Mouse (Mus musculus): ENCODE measurements around the gene Clec16a. TPM values are rescaled to one million over a fixed set of nuclear protein-coding genes. Genes with fewer than 3 reads are reported as not detected.
A peak's percentile ranks its signal among the peaks of the same experiment; 100 is the strongest.

Clec16a gene
- polyA plus RNA-seq, 1 experiment from 2014 or later: 38.9 TPM

GRCm38 (mm10) chr16:10628960-10629359 is 83.8 kb downstream of the Clec16a start:
- Histone ChIP-seq H3K9ac (no peak overlapping the region), H3K9me3 (no peaks in the 10 kb centered on the region), H3K4me2 (replicated peaks) (no peak overlapping the region), H3K4me1 (peaks cover 3% of the 10 kb centered on the region), H3K27me3 (no peaks in the 10 kb centered on the region), H3K4me3 (no peak overlapping the region), H3K36me3 (peaks cover 15% of the 10 kb centered on the region), H3K27ac (no peak overlapping the region)
- WGBS: 81% methylated on average over 3 of the region's 3 CpGs
- no peak for ATAC-seq (ENCODE audit: insufficient number of reproducible peaks, insufficient read depth, low FRiP score, low TSS enrichment)

GRCm38 (mm10) chr16:10629361-10629760 is 84.2 kb downstream of the Clec16a start:
- H3K4me1 ChIP-seq: peaks cover 7% of the 10 kb centered on the region
- no peak overlapping the region for H3K9ac ChIP-seq
- no peak overlapping the region for H3K4me2 ChIP-seq (replicated peaks)
- no peaks in the 10 kb centered on the region for H3K9me3 ChIP-seq
- no peaks in the 10 kb centered on the region for H3K27me3 ChIP-seq
- no peak overlapping the region for H3K4me3 ChIP-seq
- peaks cover 15% of the 10 kb centered on the region for H3K36me3 ChIP-seq
- WGBS: 86% methylated on average over 3 of the region's 3 CpGs
- ATAC-seq (ENCODE audit: insufficient number of reproducible peaks, insufficient read depth, low FRiP score, low TSS enrichment): no peak
- H3K27ac ChIP-seq: no peak overlapping the region

GRCm38 (mm10) chr16:10634940-10635339 is 89.8 kb downstream of the Clec16a start:
- 42% methylated on average over 3 of the region's 3 CpGs for WGBS
- peak overlapping the region; percentile 73; the same call in 1 of the 2 replicates for H3K27ac ChIP-seq
- peaks cover 8% of the 10 kb centered on the region; the same call in 1 of the 2 replicates for H3K36me3 ChIP-seq

GRCm38 (mm10) chr16:10637898-10638297 is 92.8 kb downstream of the Clec16a start:
- no peaks in the 10 kb centered on the region for H3K9me3 ChIP-seq
- no peak overlapping the region for H3K4me3 ChIP-seq
- no peak overlapping the region for H3K9ac ChIP-seq
- WGBS: 65% methylated on average over 3 of the region's 3 CpGs
- ATAC-seq (ENCODE audit: insufficient number of reproducible peaks, insufficient read depth, low FRiP score, low TSS enrichment): no peak
- 0 out of 2 replicates have a peak overlapping the region, but pooled peaks have one; percentile 14 for H3K27ac ChIP-seq
- H3K36me3 ChIP-seq: no peaks in the 10 kb centered on the region
- no peak overlapping the region for H3K4me2 ChIP-seq (replicated peaks)
- peaks cover 15% of the 10 kb centered on the region for H3K4me1 ChIP-seq
- no peaks in the 10 kb centered on the region for H3K27me3 ChIP-seq

More at GRCm38 (mm10) chr16:10634940-10635339, 89.8 kb downstream of the Clec16a start:
- H3K4me2 ChIP-seq (replicated peaks): no peak overlapping the region
- peaks cover 15% of the 10 kb centered on the region for H3K4me1 ChIP-seq
- no peak overlapping the region for H3K4me3 ChIP-seq
- ATAC-seq (ENCODE audit: insufficient number of reproducible peaks, insufficient read depth, low FRiP score, low TSS enrichment): no peak; the same call in 1 of the 2 replicates
- no peaks in the 10 kb centered on the region for H3K27me3 ChIP-seq
- H3K9me3 ChIP-seq: no peaks in the 10 kb centered on the region
- H3K9ac ChIP-seq: no peak overlapping the region

GRCm38 (mm10) chr16:10639111-10639889 is 94.2 kb downstream of the Clec16a start:
- ATAC-seq (ENCODE audit: insufficient number of reproducible peaks, insufficient read depth, low FRiP score, low TSS enrichment): no peak
- WGBS: 77% methylated on average over 13 of the region's 13 CpGs
- no peak overlapping the region for H3K27ac ChIP-seq
- H3K4me1 ChIP-seq: peaks cover 9% of the 10 kb centered on the region; the same call in 1 of the 2 replicates
- H3K9ac ChIP-seq: no peak overlapping the region
- no peak overlapping the region for H3K4me3 ChIP-seq
- H3K27me3 ChIP-seq: no peaks in the 10 kb centered on the region
- no peaks in the 10 kb centered on the region for H3K9me3 ChIP-seq
- no peak overlapping the region for H3K4me2 ChIP-seq (replicated peaks)
- no peaks in the 10 kb centered on the region for H3K36me3 ChIP-seq

GRCm38 (mm10) chr16:10640041-10640440 is 94.9 kb downstream of the Clec16a start:
- no peak overlapping the region for H3K4me2 ChIP-seq (replicated peaks)
- H3K4me3 ChIP-seq: no peak overlapping the region
- H3K27ac ChIP-seq: no peak overlapping the region
- H3K4me1 ChIP-seq: peaks cover 7% of the 10 kb centered on the region; the same call in 1 of the 2 replicates
- H3K9ac ChIP-seq: no peak overlapping the region
- 7% methylated on average over 5 of the region's 5 CpGs for WGBS
- no peaks in the 10 kb centered on the region for H3K27me3 ChIP-seq
- ATAC-seq (ENCODE audit: insufficient number of reproducible peaks, insufficient read depth, low FRiP score, low TSS enrichment): peak; percentile 49; the same call in 1 of the 2 replicates
- no peaks in the 10 kb centered on the region for H3K9me3 ChIP-seq
- H3K36me3 ChIP-seq: no peaks in the 10 kb centered on the region

- Histone ChIP-seq H3K9me3 (no peaks in the 10 kb centered on the region), H3K36me3 (no peaks in the 10 kb centered on the region), H3K4me3 (no peak overlapping the region), H3K4me1 (peaks cover 7% of the 10 kb centered on the region; the same call in 1 of the 2 replicates), H3K9ac (no peak overlapping the region), H3K27ac (no peak overlapping the region), H3K27me3 (no peaks in the 10 kb centered on the region), H3K4me2 (replicated peaks) (no peak overlapping the region)
- 70% methylated on average over 1 of the region's 1 CpGs for WGBS
- no peak for ATAC-seq (ENCODE audit: insufficient number of reproducible peaks, insufficient read depth, low FRiP score, low TSS enrichment)
Observed at GRCm38 (mm10) chr16:10641146-10641545, 96.0 kb downstream of the Clec16a start.

GRCm38 (mm10) chr16:10642857-10643633 is 97.9 kb downstream of the Clec16a start:
- Histone ChIP-seq H3K27ac (no peak overlapping the region), H3K4me1 (peaks cover 7% of the 10 kb centered on the region; the same call in 1 of the 2 replicates), H3K9me3 (no peaks in the 10 kb centered on the region), H3K36me3 (no peaks in the 10 kb centered on the region), H3K27me3 (no peaks in the 10 kb centered on the region), H3K4me3 (no peak overlapping the region), H3K4me2 (replicated peaks) (no peak overlapping the region), H3K9ac (no peak overlapping the region)
- no peak for ATAC-seq (ENCODE audit: insufficient number of reproducible peaks, insufficient read depth, low FRiP score, low TSS enrichment)
- WGBS: 45% methylated on average over 4 of the region's 4 CpGs

GRCm38 (mm10) chr16:10644238-10644637 is 99.1 kb downstream of the Clec16a start:
- no peaks in the 10 kb centered on the region for H3K27me3 ChIP-seq
- no peak for ATAC-seq (ENCODE audit: insufficient number of reproducible peaks, insufficient read depth, low FRiP score, low TSS enrichment)

GRCm38 (mm10) chr16:10644731-10645130 is 99.6 kb downstream of the Clec16a start:
- 72% methylated on average over 8 of the region's 8 CpGs for WGBS
- no peak for ATAC-seq (ENCODE audit: insufficient number of reproducible peaks, insufficient read depth, low FRiP score, low TSS enrichment)

More at GRCm38 (mm10) chr16:10644238-10644637, 99.1 kb downstream of the Clec16a start:
- H3K36me3 ChIP-seq: no peaks in the 10 kb centered on the region
- no peak overlapping the region for H3K4me3 ChIP-seq
- no peaks in the 10 kb centered on the region for H3K9me3 ChIP-seq
- H3K4me1 ChIP-seq: peaks cover 1% of the 10 kb centered on the region; the same call in 1 of the 2 replicates
- no peak overlapping the region for H3K4me2 ChIP-seq (replicated peaks)
- no peak overlapping the region for H3K9ac ChIP-seq
- H3K27ac ChIP-seq: no peak overlapping the region

GRCm38 (mm10) chr16:10651804-10652203 is 106.7 kb downstream of the Clec16a start:
- Histone ChIP-seq H3K9ac (no peak overlapping the region), H3K9me3 (no peaks in the 10 kb centered on the region), H3K36me3 (no peaks in the 10 kb centered on the region), H3K4me2 (replicated peaks) (no peak overlapping the region), H3K27me3 (no peaks in the 10 kb centered on the region), H3K27ac (no peak overlapping the region), H3K4me1 (peaks cover 17% of the 10 kb centered on the region), H3K4me3 (no peak overlapping the region)
- ATAC-seq (ENCODE audit: insufficient number of reproducible peaks, insufficient read depth, low FRiP score, low TSS enrichment): no peak

More at GRCm38 (mm10) chr16:10644731-10645130, 99.6 kb downstream of the Clec16a start:
- H3K9ac ChIP-seq: no peak overlapping the region
- H3K27ac ChIP-seq: no peak overlapping the region
- H3K4me2 ChIP-seq (replicated peaks): no peak overlapping the region
- H3K4me1 ChIP-seq: no peaks in the 10 kb centered on the region
- no peaks in the 10 kb centered on the region for H3K36me3 ChIP-seq
- H3K9me3 ChIP-seq: no peaks in the 10 kb centered on the region
- no peaks in the 10 kb centered on the region for H3K27me3 ChIP-seq
- no peak overlapping the region for H3K4me3 ChIP-seq
